Mouse (Mus musculus): ENCODE results near the gene Mrm2.
"Not testable (repeated sequence)": the region's sequence is repeated elsewhere in the genome, so short reads cannot be mapped to it uniquely, and the experiment has no call there.

The Mrm2 gene

DNA sequence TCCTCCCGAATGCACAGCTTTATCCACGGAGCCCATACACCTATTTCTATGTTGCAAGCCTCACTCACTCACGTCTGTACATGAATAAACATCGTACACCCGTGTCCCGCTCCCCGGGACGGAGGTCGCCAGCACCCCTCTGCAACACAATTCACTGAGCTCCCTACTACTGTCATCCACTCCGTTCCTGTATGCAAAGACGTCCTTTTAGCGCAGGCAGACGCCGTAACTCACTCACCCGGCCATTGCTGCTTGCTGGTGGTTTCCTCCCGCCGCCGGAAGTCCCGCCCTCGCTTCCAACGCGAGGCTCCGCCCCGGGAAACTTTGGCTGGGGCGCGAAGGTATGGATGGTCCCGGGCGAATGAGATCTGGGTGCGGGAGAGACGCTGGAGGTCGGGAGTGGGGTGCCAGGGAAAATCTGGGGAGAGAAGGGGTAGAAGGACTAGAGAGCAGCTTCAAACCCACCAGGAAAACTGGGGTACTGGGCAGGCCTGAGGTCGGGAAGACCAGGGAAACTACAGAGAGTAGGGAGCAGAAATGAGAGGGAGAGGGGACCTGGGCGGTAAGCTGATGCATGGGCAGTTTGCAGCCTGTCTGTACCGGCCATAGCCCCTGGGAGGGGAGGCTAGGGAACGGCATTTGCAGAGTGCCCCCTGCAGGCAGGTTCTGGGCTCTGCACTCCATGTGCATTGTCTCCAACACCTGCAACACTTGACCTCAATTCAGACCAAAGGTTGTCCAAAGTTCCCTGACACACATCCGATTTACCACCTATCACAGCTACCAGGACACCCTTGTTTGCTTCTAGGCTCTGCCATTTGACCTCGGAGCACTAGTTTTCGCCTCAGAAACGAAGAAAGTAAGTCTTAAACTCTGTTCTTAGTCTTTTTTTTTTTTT lies at the start of gene Mrm2:
Mrm2 (minus strand) TSS at position 284 of the 898 bp plus-strand sequence.
- peak; percentile 89 to 90 for DNase-seq

DNA sequence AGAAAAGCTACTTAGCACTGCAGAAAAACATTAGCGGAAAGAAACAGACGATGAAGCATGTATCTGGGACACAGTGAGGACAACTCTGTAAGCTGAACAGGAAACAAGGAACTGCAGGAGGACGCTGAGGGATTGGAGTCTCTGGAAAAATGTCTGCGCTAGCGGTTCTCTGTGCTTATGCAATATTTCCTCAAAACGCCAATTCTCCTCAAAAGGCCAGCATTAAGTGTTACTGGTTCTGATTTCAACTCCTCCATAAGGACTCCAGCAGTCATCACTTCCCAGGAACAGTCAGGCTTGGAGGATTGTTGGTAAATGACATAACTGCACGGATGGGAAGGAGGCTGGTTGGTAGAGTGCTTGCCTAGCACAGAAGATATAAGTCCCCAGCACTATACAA lies 49.5 kb upstream of the Mrm2 start:
- DNase-seq = no peak

DNA sequence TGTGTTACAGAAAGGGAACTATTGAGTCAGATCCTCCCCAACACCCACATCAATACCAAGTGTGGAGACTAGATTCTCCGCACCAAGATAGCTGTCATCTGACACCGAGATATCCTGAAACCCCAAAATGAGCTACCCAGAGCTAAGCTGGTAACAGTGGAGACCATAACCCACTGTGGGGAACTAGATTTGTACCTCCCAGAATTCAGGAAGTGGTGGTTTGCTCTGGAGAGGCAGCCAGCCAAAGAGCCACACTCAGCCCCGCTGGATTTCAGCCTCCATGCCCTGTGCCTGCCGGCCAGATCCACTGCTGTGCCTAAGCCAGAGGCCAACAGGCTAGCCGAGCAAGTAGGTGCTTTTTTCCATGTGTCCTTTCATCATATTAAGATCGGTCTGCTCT lies 47.6 kb upstream of the Mrm2 start:
- DNase-seq = peak in 1 of 2 experiments; percentile 26

DNA sequence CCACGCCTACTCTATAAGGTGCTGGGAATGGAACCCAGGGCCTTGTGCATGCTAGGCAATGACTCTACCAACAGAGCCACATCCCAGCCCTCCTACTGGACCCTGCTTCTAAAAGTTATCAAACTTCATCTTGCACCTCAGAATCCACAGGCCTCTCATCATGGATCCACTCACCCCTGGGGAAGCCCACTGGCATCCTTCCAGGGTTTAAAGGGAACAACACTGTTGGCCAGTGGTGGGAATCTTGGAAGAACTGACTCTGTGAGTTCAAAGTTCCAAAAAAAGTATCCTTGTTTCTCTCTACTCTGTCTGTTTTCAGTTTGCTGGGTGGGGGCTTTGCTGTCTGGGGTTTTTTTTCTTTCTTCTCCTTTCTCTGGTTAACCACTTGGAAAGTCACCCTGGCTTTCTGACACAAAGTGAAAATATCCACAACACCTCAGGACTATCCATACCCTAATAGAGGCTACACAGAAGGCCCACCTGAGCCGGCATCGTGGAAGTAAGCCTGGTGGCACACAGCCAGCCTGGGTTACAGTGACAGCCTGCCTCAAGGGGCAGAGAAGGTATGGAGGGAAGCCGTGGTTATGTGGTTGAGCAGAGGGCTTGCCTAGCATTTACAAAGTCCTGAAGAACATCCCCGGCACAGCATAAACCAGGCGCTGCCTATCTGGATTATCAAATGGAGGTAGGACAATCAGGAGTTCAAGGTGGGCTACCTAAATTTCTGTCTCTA lies 46.6 kb upstream of the Mrm2 start:
- peak; percentile 48 to 50 for DNase-seq

DNA sequence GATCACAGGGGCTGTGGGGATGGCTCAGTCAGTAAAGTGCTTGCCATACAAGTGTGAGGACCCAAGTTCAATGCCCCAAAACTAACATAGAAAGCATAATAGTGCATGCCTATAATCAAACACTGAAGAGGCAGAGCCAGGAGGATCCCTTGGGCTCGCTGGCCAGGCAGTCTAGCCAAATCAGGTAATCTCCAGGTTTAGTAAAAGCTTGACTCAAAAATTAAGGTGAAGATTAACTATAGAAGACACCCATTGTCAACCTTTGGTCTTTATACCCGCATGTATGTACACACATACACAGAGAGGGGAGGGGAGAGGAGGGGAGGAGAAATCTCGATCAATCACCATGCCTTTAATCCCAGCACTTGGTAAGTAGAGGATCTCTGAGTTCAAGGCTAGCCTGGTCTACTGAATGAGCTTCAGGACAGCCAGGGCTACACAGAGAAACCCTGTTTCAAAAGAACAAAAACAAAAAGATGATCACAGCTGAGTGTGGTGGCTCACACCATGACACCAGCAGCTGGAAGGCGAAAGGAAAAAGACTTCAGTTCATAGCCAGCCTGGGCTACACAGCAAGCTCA lies 43.6 kb upstream of the Mrm2 start:
- no peak for DNase-seq

DNA sequence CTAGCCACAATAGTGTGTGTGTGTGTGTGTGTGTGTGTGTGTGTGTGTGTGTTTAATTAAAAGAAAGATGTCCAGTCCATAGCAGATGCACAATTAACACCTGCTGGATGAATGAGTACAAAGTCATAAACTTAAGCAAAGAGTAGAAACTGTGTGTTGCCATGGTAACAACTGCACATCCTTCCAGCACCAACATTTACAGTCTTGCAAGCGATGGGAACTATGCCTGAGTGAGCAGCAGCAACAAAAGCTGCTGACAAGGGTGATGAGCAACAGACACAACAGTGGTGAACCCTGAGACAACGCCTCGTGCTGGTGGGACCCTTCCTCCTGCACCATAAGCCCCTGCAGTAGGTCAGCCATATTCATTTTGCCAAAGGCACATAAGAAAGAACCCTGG lies 42.5 kb upstream of the Mrm2 start:
- DNase-seq = no peak

DNA sequence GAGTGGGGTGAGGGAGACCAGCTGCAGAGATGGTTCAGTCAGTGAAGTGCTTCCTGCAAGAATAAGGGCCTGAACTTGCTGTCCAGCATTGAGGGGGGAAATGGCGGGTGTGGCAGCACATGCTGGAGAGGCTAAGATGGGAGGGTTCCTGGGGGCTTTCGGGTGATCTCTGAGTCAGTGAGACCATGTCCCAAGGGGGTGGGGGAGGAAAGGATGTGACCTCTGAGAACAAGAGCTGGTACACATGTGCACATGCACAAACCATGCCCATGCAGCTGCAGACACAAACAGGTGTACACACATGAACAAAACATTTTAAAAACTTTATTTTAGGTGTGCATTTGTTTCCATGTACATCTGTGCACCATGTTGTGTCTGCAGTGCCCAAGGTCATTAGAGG lies 42.0 kb upstream of the Mrm2 start:
- no peak for DNase-seq

DNA sequence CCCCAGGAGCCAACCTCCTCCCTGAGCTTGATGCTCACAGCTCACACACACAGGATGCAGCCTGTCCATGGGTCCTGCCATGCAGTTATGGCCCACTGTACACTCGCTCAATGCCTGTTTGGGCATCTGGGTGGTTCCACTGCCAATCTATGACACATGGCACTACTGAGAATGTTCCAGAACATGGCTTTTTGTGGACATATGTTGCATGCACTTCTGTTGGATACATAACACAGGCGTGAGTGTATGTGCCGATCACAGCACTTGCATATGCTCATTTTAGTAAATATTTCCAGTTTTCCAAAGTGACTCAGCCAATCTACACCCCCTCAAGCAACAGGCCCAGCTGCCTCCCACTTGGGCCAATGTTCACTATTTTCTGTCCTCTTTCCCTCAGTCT lies 40.0 kb upstream of the Mrm2 start:
- DNase-seq = no peak

DNA sequence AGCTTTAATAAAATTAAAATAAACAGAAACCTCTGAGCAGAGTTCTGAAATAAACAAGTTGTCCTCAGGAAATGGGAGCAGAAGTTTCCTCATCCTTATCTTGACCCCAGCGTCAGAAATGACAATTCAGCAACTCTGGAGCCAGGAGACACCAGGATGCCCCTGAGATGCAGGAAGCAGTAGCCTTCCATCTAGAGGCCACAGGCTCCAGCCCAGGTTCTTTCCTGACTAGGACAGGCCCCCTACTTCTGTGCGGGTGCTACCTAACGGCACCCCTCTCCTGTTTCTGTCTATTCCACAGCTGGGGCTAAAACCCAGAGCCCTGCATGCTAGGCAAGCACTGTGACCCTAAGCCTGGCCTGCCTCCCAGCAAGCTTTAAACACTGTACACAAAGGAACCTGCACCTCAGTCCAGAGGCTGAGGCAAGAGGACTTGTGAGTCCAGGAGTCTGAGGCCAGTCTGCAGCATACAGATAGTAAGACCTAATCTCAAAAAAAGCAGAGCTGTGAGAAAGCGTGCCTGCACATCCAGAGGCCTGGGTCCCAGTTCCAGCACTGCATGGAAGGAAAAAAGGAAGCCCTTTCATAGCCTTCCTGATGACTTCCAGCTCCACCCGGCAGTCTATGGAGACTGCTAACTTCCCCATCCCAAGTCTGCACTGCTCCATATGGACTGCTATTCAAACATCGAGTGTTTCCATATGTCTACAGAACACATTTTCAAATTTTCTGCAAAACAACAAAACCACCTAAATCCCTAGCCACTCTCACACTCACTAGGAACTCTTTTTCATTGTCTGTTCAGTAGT lies 39.0 kb upstream of the Mrm2 start:
- DNase-seq = no peak

DNA sequence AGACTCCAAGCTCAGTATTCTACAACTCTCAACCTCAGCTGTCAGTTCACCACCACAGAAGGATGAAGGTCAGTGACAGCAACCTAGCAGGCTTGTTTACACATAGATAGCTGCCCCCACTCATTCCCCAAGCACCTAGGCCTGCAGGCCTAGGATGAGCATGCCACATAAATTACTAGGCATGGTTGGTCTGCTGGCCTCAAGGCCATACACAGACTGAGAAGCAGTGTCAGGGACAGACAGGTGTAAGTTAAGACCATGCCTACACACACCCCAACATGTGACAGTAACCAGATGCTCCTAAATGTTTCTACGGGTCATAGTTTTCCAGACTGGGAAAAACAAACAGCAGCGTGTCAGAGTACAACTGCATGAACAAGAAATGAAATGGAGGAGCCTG lies 37.8 kb upstream of the Mrm2 start:
- no peak for DNase-seq

DNA sequence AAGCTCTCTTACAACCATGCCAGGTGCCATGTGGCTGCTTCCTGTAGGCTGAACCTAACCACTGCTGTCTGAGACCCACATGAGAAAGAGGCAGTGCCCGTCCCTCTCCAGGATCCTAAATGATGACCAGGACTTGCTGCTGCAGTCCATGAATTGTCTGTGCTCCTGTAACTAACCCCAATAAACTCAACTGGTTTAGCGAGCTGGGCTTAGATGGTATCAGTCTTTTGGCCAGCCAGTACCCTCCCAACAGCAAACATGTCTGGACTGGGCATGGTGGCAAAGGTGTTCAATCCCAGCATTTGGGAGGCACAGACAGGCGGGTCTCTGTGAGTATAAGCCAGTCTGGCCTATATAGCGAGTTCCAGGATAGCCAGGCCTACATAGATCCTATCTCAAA lies 37.2 kb upstream of the Mrm2 start:
- DNase-seq = no peak

DNA sequence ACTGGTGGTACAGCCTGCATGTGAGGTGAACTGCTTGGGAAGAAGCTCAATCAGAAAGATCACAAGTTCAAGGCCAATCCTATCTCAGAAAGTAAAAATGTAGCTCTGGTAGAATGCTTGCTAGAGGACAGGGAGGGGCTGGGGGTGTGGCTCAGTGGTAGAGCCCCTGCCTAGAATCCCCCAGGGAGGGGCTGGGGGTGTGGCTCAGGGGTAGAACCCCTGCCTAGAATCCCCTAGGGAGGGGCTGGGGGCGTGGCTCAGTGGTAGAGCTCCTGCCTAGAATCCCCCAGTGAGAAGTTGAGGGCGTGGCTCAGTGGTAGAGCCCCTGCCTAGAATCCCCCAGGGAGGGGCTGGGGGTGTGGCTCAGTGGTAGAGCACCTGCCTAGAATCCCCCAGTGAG lies 36.4 kb upstream of the Mrm2 start:
- not testable (repeated sequence) for DNase-seq

DNA sequence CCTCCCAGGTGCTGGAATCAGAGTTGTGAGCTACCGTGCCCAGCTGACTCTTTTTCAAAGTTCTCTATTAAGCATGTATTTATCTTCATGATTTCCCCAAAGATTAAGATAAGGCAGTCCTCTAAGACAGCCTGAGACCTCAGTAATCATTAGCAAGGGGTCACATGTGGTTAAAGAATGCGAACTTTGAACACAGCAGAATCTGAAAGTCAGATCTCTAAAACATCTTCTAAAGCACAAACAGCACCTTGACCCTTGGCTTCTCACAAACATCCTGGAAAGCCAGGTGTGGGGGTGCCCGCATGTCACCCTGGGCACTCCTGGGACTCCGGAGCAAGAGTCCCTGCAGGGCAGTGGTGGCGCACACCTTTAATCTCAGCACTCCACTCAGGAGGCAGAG lies 32.7 kb upstream of the Mrm2 start:
- DNase-seq = no peak

DNA sequence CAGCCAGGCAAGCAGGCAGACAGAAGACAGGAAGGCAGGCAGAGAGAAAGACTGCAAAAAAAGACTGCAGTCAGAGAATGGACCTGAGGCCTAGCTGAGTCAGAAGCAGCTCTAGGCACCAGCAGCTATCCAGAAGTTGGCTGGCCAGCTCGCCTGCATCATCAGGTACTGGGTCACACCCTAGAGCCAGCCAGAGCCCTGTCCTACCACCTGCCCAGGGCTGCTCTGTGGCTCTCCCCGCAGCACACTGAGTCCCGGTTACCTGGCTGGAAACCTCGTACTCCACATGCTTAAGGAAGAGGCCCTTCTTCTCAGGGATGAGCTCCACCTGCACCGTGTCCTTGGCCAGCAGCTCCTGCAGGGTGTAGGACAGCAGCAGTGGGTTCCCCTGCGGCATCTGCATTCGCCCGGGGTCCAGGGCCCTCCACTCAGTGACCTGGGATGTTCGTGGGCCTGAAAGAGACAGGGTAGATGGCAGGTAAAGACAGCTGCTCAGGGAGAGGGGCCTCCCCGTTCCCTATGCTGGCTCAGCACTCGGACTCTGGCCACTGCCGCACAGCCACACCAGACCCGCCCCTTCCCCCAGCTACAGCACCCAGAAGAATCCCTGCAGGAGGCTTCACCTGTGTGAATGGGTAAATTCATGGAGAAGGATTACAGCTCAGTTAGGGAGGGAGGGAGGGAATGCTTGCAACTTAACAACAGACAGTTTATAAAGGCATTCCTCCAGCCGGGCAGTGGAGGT lies 28.4 kb upstream of the Mrm2 start:
- DNase-seq = no peak

DNA sequence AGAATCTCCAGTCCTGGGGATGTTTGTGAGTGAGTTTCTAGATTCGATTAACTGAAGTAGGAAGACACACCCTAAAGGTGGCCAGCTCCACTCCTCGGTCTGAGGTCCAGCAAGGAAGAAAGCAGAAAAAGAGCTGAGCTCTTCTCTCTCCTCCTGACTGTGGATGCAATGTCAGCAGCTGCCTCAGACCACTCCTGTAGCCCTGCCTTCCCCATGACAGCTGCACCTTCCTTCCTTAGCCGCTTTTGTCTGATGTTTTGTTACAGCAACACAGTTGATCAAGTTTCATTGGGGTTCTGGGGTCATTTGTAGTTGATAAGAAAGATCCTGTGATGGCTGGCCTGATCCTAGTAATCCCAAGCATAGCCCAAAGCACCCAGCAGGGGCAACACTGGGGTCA lies 25.8 kb upstream of the Mrm2 start:
- no peak for DNase-seq

DNA sequence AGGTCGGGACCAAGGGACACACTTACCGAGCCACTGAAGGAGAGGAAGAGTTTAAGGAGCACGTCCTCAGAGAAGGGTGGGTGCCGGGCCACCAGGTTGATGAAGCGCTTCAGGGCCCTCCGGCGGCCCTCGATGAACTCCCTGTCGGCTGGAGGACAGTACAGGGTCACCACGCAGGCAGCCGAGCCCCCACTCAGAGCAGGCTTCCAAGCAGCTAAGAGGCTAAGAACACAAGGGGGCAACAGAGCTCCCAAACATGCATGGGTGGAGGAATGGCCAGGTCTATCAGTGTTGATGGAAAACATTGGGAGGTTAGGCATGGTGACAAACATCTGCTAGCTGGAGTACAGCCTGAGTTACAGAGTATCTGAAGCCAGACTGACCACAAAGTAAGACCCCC lies 24.2 kb upstream of the Mrm2 start:
- DNase-seq = no peak

DNA sequence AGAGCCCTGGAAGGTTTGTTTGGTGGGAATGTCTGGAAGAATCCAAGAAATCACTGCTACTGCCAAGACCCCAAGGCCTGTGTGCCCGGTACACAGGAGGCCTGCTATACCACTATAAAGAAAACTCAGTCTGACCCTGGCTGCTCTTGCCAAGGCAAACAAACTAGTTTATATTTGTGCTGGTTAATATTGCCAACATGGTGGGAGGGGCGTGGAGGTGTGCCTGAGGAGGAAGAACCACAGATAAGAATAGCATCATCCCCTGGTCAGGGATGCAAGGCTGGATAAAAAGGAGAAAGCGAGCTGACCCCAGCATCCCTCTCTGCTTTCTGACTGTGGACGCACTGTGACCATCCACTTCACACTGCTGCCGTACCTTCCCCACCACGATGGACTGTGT lies 20.7 kb upstream of the Mrm2 start:
- no peak for DNase-seq

DNA sequence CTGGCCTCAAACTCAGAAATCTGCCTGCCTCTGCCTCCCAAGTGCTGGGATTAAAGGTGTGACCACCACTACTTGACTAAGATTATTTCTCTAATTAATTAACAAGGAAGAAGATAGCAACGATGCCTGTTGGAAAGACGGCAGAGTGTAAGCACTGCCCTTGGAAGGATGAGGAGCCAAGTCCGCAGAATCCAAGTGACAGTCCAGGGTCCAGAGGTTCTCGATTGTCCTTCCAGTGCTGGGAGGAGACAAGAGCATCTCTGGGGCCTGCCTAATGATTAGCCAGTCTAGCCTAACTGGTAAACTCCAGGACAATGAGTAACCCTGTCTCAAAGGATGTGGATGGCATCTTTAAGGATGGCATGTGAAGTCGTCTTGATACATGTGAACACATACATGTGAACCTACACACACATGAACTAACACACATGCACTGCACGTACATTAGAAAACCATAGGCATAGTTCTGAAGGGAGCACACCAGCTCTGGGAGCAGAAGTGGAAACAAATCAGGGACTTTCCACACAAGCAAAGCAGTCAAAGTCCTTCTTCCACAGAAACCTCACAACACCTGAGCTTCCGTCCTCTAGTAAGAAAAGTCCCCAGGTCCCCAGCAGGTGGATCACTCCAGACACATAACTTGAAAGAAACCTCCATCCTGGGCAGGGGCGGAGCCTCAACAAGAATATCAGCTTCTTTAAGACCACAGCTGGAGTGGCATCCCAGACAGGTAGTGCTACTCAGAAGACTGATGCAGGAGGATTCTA lies 19.2 kb upstream of the Mrm2 start:
- no peak for DNase-seq

DNA sequence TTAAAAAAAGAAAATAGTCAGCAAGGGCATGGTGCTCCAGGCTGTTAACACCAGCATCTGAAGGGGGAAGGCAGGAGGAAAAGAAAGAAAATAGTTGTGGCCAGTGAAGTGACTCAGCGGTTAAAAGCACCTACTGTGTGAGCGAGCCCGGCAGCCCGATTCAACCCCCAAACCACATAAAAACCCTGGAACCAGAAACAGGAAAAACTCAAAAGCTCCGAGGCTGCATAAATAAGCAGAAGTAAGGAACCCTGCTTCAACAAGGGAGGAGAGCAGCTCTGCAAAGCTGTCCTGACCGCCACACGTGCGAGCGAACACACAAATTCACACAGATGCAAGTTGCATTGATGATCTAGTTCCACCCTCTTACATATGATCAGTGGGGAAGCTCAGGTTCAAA lies 18.2 kb upstream of the Mrm2 start:
- DNase-seq = no peak

DNA sequence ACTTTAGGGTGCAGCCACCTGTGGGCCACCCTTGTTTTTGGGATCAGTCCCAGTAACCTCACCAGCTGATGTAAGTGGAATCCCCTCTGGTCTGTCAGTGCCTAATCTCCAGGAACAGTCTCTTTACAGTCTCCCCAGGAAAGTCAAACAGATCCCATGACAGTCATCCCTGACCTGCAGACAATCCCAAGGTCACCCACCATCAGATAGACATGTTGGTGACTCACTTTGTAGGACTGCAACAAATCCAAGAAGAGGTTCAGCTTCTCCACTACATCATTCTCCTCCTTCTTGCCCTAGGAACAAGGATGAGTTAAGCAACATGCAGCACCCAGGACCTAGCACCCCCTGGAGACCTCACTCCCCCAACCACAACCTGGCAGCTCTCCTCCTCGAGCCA lies 14.4 kb upstream of the Mrm2 start:
- DNase-seq = no peak

DNA sequence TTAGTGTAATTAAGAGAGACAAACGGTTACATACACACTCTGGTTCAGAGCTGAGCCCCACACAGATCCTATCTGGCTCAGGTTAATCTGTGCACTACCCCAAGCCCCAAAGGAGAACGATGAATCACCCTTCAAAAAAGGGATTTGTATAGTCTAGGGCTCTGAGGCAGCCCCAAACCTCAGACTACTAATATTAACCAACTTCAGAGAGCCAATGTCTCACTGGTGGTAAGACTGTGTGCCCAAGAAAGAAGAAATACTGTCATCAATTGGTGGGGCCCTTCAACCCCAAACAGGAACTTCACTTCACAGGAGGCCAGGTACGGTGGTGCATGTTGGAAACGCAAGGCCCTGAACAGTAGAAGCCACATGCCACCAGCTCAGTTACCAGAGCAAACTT lies 13.5 kb upstream of the Mrm2 start:
- no peak for DNase-seq

DNA sequence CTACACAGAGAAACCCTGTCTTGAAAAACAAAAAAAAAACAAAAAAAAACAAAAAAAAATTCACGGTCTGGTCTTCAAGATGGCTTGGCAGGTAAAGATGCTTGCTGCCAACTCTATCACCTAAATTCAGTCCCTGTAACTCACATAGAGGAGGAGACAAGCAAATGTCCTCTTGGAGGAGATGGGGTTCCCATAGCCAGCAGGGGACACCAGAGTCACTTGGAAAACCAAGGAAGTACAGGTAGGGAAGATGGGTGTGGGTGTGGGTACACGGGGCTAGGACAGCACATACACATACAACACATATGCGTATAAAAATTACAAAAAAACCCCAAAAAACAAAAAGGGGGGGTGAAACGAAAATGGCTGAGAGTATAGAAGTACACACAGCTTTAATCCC lies 11.2 kb upstream of the Mrm2 start:
- DNase-seq = no peak

Data from cerebellum, postnatal 10 days (tissue).